Mouse (Mus musculus): Measurements from ENCODE around the gene Lsm2.

- TF ChIP-seq CTCF (conservative IDR thresholded peaks at IDR 0.05; ENCODE audit: low read length) (no peak), POU5F1 (IDR thresholded peaks at IDR 0.05; ENCODE audit: borderline replicate concordance, low read length) (no peak)
Measured at GRCm38 (mm10) chr17:35023221-35023620, 41.6 kb downstream of the Lsm2 start.
